Mouse (Mus musculus) right cerebral cortex, adult 2 months (tissue): ENCODE results near the gene Vmn1r157.
"Not testable (repeated sequence)": the region's sequence is repeated elsewhere in the genome, so short reads cannot be mapped to it uniquely, and the experiment has no call there.

ENCODE experiments used
- DNase-seq, 2 experiments: peaks; one replicate each; pipeline ENCODE4 v3.0.0; 2021 to 2022; ENCODE audit warnings: low spot score in 2 of 2

Gene Vmn1r157

DNA sequence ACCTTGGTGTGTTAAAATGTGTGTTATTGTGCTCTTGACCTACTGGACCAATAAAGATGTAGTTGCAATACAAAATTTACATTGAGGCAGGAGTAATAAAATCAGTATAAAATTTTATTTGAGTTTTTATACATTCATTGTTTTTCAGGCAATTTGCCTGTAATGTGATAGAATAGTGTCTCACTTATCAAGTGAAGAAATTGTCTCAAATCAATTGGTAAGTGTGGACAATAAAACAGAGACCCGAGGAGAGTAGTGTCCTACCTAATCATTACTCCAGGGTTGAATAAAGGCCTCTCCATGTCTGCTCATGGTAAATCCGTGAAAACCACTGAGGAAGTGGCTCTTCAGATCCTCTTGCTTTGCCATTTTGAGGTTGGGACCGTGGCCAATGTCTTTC is at the start of gene Vmn1r157:
TSS of gene Vmn1r157 (plus strand) at position 301 of the 400 bp plus-strand sequence.
- DNase-seq, result not testable (repeated sequence)

DNA sequence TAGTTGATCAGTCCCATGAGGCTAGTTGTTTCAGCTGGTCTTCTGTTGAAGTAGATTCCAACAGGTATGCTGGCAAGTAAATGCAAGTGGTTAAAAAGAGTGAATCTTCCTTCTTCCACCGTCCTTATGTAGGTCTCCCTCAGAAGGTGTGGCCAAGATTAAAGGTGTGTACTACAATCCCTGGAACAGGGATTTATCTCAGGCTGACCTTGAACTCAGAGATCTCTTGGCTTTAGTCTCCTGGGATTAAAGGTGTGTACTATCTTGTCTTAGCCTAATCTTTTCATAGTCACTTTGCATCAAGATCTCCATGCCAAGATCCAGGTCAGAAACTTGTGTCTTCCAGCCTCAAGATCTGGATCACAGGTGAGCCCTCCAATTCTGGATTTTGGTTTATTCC is 41.9 kb upstream of the Vmn1r157 start, which contains the start of gene Gm4567:
TSS of gene Gm4567 (minus strand) at position 101 of the 400 bp plus-strand sequence.
- not testable (repeated sequence) for DNase-seq

DNA sequence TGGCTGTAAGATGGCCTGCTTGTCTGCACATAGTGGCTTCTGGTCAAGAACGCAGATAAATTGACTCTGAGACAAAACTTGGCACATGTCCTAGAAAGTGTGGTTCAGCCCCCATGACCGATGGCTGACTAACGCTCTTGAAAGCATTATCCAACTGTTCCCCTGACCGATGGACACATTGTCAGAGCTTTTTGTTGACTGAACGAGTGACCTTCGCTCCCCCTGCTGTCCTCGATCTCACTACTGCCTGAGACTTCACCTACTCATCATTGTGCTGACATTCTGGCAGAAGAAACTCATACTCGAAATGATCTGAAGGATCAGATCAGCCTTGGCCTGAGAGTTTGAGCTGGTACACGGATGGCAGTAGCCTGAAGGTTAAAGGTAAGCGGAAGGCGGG is 14.5 kb downstream of the Vmn1r157 start:
- DNase-seq, result not testable (repeated sequence)

DNA sequence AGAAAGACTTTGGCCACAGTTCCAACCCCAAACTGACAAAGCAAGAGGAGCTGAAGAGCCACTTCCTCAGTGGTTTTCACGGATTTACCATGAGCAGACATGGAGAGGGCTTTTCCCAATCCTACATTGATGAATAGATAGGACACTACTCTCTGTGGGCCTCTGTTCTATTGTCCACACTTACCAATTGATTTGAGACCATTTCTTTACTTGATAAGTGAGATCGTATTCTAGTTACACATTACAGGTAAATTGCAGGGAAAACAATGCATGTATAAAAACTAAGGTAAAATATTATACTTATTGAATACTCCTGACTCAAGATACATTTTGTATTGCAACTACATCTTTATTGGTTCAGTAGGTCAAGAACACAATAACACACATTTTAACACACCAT is 29.2 kb downstream of the Vmn1r157 start, which contains the start of gene Vmn1r158:
TSS of gene Vmn1r158 (minus strand) at position 101 of the 400 bp plus-strand sequence.
- DNase-seq, result not testable (repeated sequence)
